Mouse (Mus musculus) stomach, embryonic 15.5 days (tissue): Measurements from ENCODE around the gene Isx. TPM values are rescaled to one million over a fixed set of nuclear protein-coding genes. Genes with fewer than 3 reads are reported as not detected.

ENCODE experiments used
- ATAC-seq: fragments of 200-750 bp; cut with Nextera tagmentation; 2 replicates; pipeline ENCODE4 v1.8.0; 2017; ENCODE audit warnings: low read depth, moderate number of reproducible peaks, moderate TSS enrichment; ENCODE audit not compliant: insufficient read depth, low FRiP score
- H3K27ac ChIP-seq: fragments of 300-500 bp; sonication (generic); 2 replicates; pipeline ENCODE4 v1.5.1; 2015; ENCODE audit warnings: mild to moderate bottlenecking, inconsistent platforms
- H3K27me3 ChIP-seq: fragments of 300-500 bp; sonication (generic); replicated peaks from 2 replicates; pipeline ENCODE4 v1.6.1; 2015; ENCODE audit warnings: inconsistent platforms
- H3K36me3 ChIP-seq: fragments of 300-500 bp; sonication (generic); 2 replicates; pipeline ENCODE4 v1.6.1; 2015; ENCODE audit warnings: inconsistent platforms
- H3K4me1 ChIP-seq: fragments of 300-500 bp; sonication (generic); 2 replicates; pipeline ENCODE4 v1.6.1; 2015; ENCODE audit warnings: inconsistent platforms
- H3K4me2 ChIP-seq: fragments of 300-500 bp; sonication (generic); 2 replicates; pipeline ENCODE4 v1.6.1; 2015; ENCODE audit warnings: mild to moderate bottlenecking, inconsistent platforms
- H3K4me3 ChIP-seq: fragments of 300-500 bp; sonication (generic); replicated peaks from 2 replicates; pipeline ENCODE4 v1.5.1; 2015; ENCODE audit warnings: inconsistent platforms
- H3K9ac ChIP-seq: fragments of 300-500 bp; sonication (generic); 2 replicates; pipeline ENCODE4 v1.6.1; 2015; ENCODE audit warnings: inconsistent platforms
- H3K9me3 ChIP-seq: fragments of 300-500 bp; sonication (generic); 2 replicates; pipeline ENCODE4 v1.6.1; 2016; ENCODE audit warnings: inconsistent platforms
- WGBS: fragments of 180-500 bp; shearing (Covaris S2); methylation state at CpG from one replicate; pipeline ENCODE4 v1.1.7; 2015; 5-methylcytosine and 5-hydroxymethylcytosine counted together
- polyA plus RNA-seq: library from polyadenylated mRNA; unstranded; fragments of >200 nt; fragmentation: Nextera tagmentation; extraction: Ambion mirVana; gene quantifications from 2 replicates; pipeline ENCODE4 v1.2.1, GENCODE M21; 2015

Isx gene
- polyA plus RNA-seq, 1 experiment from 2014 or later: 16.7 TPM

DNA sequence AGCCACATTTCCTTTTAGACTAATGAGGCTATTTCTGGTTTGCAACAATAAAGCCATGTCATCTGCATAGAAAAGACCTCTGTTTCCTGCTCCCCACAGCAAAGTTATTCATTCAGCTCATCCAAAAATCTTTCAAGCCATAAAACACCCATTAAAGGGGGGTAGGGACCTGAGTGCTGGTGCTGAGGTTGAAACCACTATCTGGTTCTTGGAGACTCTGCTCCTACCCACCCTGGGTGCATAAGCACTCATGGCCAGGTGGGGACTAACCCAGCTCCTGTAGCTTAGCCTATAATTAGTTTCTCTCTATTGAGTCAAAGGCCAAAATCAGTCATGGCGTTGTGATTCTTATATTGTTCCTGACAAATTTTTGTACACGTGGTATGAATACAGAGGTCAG, 10.4 kb upstream of the Isx start:
- Histone ChIP-seq H3K4me1 (no peaks in the 10 kb centered on the region), H3K4me3 (no peak overlapping the region), H3K27ac (no peak overlapping the region), H3K9ac (no peak overlapping the region), H3K4me2 (no peak overlapping the region), H3K9me3 (no peaks in the 10 kb centered on the region), H3K27me3 (no peaks in the 10 kb centered on the region), H3K36me3 (no peaks in the 10 kb centered on the region)
- ATAC-seq: no peak
- 70% methylated on average over 2 of the region's 2 CpGs for WGBS

DNA sequence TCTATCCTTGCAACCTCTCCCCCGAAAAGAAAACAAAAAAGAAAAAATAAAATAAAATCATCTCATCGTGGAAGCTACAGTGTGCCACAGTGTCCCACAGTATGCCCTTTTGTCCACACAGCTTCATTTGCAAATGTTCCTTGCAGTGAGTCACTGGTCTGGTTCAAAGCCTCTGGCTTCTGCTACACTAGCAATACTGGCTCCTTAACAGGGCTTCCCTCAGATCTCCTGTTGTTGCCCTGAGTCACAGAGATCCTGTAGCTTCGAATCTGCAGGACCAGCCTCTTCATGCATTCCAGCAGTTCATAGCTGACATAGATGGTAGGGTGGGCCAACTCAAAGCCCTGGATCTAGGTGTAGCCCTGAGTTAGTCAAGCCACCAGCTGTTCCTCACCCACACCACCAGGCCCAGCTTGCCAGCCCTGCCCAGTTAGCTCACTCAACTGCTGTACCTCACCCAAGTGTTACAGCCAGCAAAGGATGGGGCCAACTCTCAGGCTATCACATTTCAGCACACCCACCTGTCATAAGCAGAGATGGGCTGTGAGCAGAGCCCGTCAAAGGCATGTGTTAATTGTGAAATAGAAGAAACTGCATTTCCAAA, 2.5 kb upstream of the Isx start:
- Histone ChIP-seq H3K27me3 (no peaks in the 10 kb centered on the region), H3K4me1 (no peaks in the 10 kb centered on the region), H3K9ac (no peak overlapping the region), H3K9me3 (no peaks in the 10 kb centered on the region), H3K36me3 (no peaks in the 10 kb centered on the region), H3K27ac (no peak overlapping the region), H3K4me2 (no peak overlapping the region), H3K4me3 (no peak overlapping the region)
- no peak for ATAC-seq
- 76% methylated on average over 4 of the region's 4 CpGs for WGBS

DNA sequence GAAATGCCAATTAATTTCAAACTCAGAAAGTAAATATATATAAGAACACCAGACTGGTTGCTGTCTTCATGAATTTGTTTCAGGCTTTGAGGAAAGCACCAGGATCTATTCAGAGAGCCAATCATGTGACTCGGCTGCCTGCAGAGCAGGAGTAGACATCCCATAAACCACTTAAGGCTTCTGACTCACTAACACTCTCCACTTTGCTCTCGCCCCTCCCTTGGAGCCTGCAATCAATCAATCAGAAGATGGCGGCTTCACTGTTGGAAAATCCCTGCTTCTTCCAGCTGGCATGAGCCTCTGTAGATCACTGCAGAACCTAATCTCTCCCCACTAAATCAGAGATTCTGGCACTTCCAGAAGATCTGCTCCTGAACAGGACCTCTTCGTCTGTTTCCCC, 1.3 kb upstream of the Isx start:
- H3K27ac ChIP-seq: no peak overlapping the region
- H3K4me1 ChIP-seq: no peaks in the 10 kb centered on the region
- no peaks in the 10 kb centered on the region for H3K36me3 ChIP-seq
- 3% methylated on average over 4 of the region's 4 CpGs for WGBS
- H3K4me3 ChIP-seq: no peak overlapping the region
- no peaks in the 10 kb centered on the region for H3K27me3 ChIP-seq
- H3K4me2 ChIP-seq: peak overlapping the region; percentile 31; the same call in 1 of the 2 replicates
- no peaks in the 10 kb centered on the region for H3K9me3 ChIP-seq
- H3K9ac ChIP-seq: no peak overlapping the region
- peak; percentile 67; the same call in 1 of the 2 replicates for ATAC-seq

DNA sequence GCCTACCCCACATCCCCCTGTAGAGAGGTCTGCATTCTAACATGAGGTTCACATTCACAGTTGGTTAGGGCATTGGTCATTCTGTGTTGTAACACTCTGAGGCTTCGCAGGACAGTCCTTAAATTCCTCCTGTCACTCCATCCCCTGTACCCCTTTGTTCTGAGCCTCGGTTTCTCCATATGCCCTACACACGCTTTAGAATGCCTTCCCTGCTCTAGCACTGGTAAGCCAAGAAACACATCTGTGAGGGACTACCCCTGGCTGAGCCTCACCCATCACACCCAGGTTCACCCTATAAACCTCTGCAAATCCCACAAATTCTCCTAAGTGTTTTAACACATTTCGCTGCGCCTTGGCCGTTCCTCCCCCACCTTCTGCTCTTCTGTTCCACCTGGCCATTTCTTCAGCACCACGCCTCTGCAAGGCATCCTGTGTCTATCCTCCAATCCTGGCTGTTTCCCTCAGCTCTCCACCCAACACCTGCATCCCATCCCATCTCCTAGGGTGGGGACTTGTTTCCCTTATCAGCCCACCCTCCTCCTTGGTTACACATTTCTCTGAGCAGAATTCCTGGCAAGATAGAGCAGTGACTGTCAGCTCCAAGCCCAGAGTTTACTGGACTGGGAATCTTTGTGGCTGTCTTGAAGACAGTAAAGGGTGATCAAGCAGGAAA, 686 bp upstream of the Isx start:
- no peaks in the 10 kb centered on the region for H3K27me3 ChIP-seq
- no peaks in the 10 kb centered on the region for H3K4me1 ChIP-seq
- H3K9me3 ChIP-seq: no peaks in the 10 kb centered on the region
- H3K9ac ChIP-seq: no peak overlapping the region
- H3K4me3 ChIP-seq: no peak overlapping the region
- H3K27ac ChIP-seq: no peak overlapping the region
- H3K36me3 ChIP-seq: no peaks in the 10 kb centered on the region
- WGBS: 67% methylated on average over 7 of the region's 7 CpGs
- peak overlapping the region; percentile 31; the same call in 1 of the 2 replicates for H3K4me2 ChIP-seq
- peak; percentile 41 for ATAC-seq

DNA sequence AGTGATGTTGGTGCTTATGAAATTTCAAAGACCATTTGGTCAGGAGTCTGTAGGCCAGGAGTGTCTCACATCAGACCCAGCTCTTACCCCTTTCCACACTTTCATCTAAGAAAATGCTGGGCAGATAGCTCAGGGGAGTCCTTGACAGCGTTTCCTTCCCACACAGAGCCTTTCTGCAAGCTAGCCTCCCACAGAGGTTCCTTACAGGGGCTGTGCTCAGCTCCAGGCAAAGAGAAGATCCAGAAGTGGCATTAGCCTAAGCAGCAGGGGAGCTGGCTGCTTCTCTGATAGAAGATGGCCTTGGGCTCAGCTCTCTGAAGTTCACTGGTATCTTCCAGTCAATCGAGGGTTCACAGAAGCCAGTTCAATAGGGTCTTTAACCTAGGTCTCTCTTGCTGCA, 1.6 kb downstream of the Isx start:
- Histone ChIP-seq H3K9me3 (no peaks in the 10 kb centered on the region), H3K27me3 (no peaks in the 10 kb centered on the region), H3K9ac (no peak overlapping the region), H3K27ac (no peak overlapping the region), H3K36me3 (no peaks in the 10 kb centered on the region), H3K4me1 (no peaks in the 10 kb centered on the region), H3K4me3 (peak overlapping the region; percentile 11; the same call in 1 of the 2 replicates), H3K4me2 (no peak overlapping the region)
- no peak for ATAC-seq
- WGBS: 56% methylated on average over 2 of the region's 2 CpGs

DNA sequence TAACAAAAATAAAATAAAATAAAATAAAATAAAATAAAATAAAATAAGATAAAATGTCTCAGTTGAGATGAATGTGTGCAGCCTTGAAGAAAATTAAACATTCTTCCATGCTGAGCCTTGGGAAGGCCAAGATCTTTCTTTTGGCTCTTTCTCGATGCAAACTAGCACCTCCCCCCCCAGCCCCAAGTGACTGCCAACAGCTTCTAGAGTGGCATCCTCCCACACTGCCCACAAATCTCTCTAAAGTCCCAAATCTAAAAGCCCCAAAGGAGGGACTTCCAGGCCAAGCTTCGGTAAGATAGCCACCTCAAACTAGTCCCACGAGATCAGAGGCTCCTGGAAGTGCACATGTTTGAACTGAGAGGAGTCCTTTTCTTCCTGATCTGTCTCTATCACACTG, 5.7 kb downstream of the Isx start:
- Histone ChIP-seq H3K4me1 (no peaks in the 10 kb centered on the region), H3K4me2 (no peak overlapping the region), H3K9ac (no peak overlapping the region), H3K9me3 (no peaks in the 10 kb centered on the region), H3K27me3 (no peaks in the 10 kb centered on the region), H3K27ac (no peak overlapping the region), H3K36me3 (no peaks in the 10 kb centered on the region), H3K4me3 (no peak overlapping the region)
- no peak for ATAC-seq
- WGBS: 68% methylated on average over 3 of the region's 3 CpGs

DNA sequence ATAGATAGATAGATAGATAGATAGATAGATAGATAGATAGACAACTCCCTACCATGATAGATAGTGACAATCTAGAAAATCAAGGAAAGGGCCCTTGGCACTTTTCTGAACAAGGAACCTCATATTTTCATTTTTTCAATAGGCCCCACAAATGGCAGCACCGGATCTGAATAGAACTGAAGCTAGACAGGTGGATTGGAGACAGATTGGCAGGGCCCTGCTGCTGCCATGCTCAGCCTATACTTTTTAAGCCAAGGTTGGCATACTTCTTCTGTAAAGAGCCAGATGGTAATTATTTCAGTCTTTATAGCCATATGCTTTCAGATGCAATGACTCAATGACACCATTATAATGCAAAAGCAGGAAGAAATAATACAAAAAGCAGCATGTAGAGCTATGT, 15.8 kb downstream of the Isx start:
- H3K4me2 ChIP-seq: no peak overlapping the region
- ATAC-seq: no peak
- H3K4me3 ChIP-seq: no peak overlapping the region
- H3K36me3 ChIP-seq: no peaks in the 10 kb centered on the region
- no peaks in the 10 kb centered on the region for H3K4me1 ChIP-seq
- no peaks in the 10 kb centered on the region for H3K9me3 ChIP-seq
- H3K27me3 ChIP-seq: no peaks in the 10 kb centered on the region
- 84% methylated on average over 1 of the region's 1 CpGs for WGBS
- H3K9ac ChIP-seq: no peak overlapping the region
- H3K27ac ChIP-seq: no peak overlapping the region

DNA sequence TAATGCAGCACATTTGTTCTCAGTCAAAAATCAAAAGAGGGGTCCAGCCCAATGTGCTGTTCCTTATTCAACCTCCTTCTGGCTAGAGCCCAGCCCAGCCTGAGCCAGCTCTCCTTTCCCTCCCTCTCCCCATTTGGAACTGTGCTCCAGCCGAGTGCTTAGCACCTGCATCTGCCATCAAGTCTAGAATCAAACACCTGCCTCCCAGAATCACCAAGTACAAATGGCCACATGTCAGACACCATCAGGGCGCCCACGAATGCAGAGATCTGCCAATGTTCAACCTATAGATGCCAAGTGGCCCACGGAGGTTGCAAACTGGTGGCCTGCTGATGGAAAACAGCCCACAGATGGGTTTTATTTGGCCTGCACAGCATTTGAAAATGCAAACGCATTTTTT, 18.1 kb downstream of the Isx start:
- ATAC-seq: no peak
- Histone ChIP-seq H3K4me1 (no peaks in the 10 kb centered on the region), H3K9me3 (no peaks in the 10 kb centered on the region), H3K36me3 (no peaks in the 10 kb centered on the region), H3K27me3 (no peaks in the 10 kb centered on the region), H3K9ac (no peak overlapping the region), H3K4me3 (no peak overlapping the region), H3K4me2 (no peak overlapping the region), H3K27ac (no peak overlapping the region)
- 78% methylated on average over 5 of the region's 5 CpGs for WGBS

DNA sequence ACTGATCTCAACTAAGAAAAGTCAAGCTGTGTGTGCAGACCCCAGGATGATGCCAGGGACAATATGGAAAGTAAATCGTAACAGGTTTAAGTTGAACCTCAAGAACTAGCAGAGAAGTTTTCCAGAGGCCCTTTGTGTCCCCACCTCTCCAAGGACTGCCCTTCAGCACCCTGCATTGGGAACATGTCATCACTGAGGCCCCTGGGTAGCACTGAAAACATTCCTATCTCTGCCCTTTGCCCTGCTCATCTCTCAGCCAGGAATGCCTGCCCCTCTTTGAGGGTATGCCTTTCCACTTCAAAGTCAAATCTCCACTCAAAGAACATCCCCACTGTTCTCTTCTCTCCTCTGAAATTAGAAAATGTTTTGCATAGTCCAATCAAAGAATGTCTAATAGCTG, 23.3 kb downstream of the Isx start:
- no peak for ATAC-seq
- 68% methylated on average over 1 of the region's 1 CpGs for WGBS
- H3K27me3 ChIP-seq: no peaks in the 10 kb centered on the region

DNA sequence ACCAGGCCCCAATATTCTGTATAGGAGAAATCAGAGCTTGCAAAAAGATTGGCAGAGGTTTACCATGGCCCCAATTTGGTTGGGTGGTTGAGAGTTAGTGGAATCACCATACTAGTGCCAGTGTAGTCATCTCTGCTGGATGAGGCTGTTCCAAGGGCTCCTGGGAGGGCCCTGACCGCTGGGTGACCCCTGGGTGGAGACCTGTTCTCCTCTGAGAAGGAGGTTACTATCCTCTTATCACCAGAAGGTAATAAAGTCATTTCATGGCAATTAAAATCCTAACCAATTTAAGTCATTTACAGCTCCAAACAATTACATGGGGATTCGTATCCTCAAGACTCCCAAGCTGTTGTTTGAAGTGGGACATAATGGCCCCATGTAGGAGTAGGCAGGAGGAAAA, 24.3 kb downstream of the Isx start:
- no peak overlapping the region for H3K27ac ChIP-seq
- WGBS: 29% methylated on average over 2 of the region's 2 CpGs
- no peaks in the 10 kb centered on the region for H3K27me3 ChIP-seq
- H3K4me3 ChIP-seq: no peak overlapping the region
- no peak overlapping the region for H3K4me2 ChIP-seq
- H3K9me3 ChIP-seq: no peaks in the 10 kb centered on the region
- H3K36me3 ChIP-seq: no peaks in the 10 kb centered on the region
- H3K4me1 ChIP-seq: no peaks in the 10 kb centered on the region
- H3K9ac ChIP-seq: no peak overlapping the region
- ATAC-seq: no peak

More for the DNA sequence above, 23.3 kb downstream of the Isx start:
- no peaks in the 10 kb centered on the region for H3K36me3 ChIP-seq
- H3K4me1 ChIP-seq: no peaks in the 10 kb centered on the region
- H3K9ac ChIP-seq: no peak overlapping the region
- no peak overlapping the region for H3K27ac ChIP-seq
- H3K4me3 ChIP-seq: no peak overlapping the region
- no peak overlapping the region for H3K4me2 ChIP-seq
- no peaks in the 10 kb centered on the region for H3K9me3 ChIP-seq

DNA sequence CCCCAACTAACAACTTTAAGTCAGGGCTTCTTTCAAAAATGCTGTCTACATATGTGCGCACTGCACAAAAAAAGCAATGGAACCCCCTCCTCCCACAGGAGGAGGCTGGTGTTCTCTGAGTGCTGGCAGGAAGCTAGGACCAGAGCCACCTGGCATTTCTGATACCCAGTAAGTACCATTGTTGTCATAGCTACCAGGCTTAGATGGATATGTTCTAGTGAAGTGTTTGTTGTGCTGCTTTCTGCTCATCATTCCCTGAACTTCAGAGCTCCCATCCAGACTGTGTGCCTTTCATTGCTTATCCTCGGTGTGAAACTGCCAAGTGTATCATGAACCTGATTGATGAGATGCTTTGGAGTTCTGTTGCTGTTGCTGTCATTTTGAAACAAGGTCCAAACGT, 26.8 kb downstream of the Isx start:
- 48% methylated on average over 3 of the region's 3 CpGs for WGBS

DNA sequence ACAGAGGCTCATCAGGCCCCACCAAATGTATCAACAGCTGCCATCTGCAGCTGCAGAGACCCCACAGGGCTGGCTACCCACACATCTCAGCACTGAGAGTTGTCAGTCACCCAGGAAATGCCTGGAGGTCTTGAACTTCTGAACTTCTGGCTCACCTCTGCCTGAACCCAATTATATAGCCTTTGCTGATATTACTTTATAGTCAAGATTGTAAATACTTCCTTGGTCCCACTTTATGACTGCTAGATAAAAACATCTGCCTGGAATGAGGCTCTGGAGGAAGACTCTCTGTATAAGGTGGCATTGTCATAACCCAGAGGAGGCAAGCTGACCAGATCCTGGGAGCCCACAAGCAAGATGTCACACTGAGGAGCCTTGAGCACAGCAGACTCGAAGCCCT, 28.8 kb downstream of the Isx start:
- H3K4me2 ChIP-seq: no peak overlapping the region
- no peak overlapping the region for H3K27ac ChIP-seq
- ATAC-seq: no peak
- H3K4me1 ChIP-seq: no peaks in the 10 kb centered on the region
- no peak overlapping the region for H3K4me3 ChIP-seq
- no peaks in the 10 kb centered on the region for H3K9me3 ChIP-seq
- WGBS: 82% methylated on average over 1 of the region's 1 CpGs
- no peak overlapping the region for H3K9ac ChIP-seq
- H3K27me3 ChIP-seq: no peaks in the 10 kb centered on the region
- H3K36me3 ChIP-seq: no peaks in the 10 kb centered on the region

More for the DNA sequence above, 26.8 kb downstream of the Isx start:
- ATAC-seq: no peak
- H3K4me2 ChIP-seq: no peak overlapping the region
- H3K27me3 ChIP-seq: no peaks in the 10 kb centered on the region
- H3K36me3 ChIP-seq: no peaks in the 10 kb centered on the region
- no peak overlapping the region for H3K27ac ChIP-seq
- H3K4me3 ChIP-seq: no peak overlapping the region
- no peaks in the 10 kb centered on the region for H3K9me3 ChIP-seq
- H3K9ac ChIP-seq: no peak overlapping the region
- no peaks in the 10 kb centered on the region for H3K4me1 ChIP-seq
